Mouse (Mus musculus) forebrain, embryonic 13.5 days (tissue): ENCODE measurements at regions not wholly inside any gene's neighbourhood (a gene's known extent, or its start where the extent isn't known, plus 50 kb on each side); places are given as distances from the start of the nearest gene placed in this dataset.

Experiments
- ATAC-seq: fragments of 200-750 bp; cut with Nextera tagmentation; 2 replicates; pipeline ENCODE4 v1.8.0; 2017
- H3K27ac ChIP-seq: fragments of 300-500 bp; sonication (generic); 2 replicates; pipeline ENCODE4 v1.5.1; 2015; ENCODE audit warnings: inconsistent platforms, mild to moderate bottlenecking, moderate library complexity
- H3K27me3 ChIP-seq: fragments of 300-500 bp; sonication (generic); 2 replicates; pipeline ENCODE4 v1.6.1; 2015; ENCODE audit warnings: mild to moderate bottlenecking, inconsistent platforms
- H3K36me3 ChIP-seq: fragments of 300-500 bp; sonication (generic); 2 replicates; pipeline ENCODE4 v1.6.1; 2015; ENCODE audit warnings: mild to moderate bottlenecking, inconsistent platforms; ENCODE audit not compliant: poor library complexity, severe bottlenecking
- H3K4me1 ChIP-seq: fragments of 300-500 bp; sonication (generic); 2 replicates; pipeline ENCODE4 v1.6.1; 2015; ENCODE audit warnings: inconsistent platforms
- H3K4me2 ChIP-seq: fragments of 300-500 bp; sonication (generic); 2 replicates; pipeline ENCODE4 v1.6.1; 2015; ENCODE audit warnings: inconsistent platforms, mild to moderate bottlenecking, moderate library complexity
- H3K4me3 ChIP-seq: fragments of 300-500 bp; sonication (generic); 2 replicates; pipeline ENCODE4 v1.5.1; 2015; ENCODE audit warnings: mild to moderate bottlenecking, inconsistent platforms
- H3K9ac ChIP-seq: fragments of 300-500 bp; sonication (generic); 2 replicates; pipeline ENCODE4 v1.6.1; 2015; ENCODE audit warnings: mild to moderate bottlenecking, inconsistent platforms
- H3K9me3 ChIP-seq: fragments of 300-500 bp; sonication (generic); replicated peaks from 2 replicates; pipeline ENCODE4 v1.6.1; 2016; ENCODE audit warnings: inconsistent platforms
- WGBS: fragments of 180-500 bp; shearing (Covaris S2); methylation state at CpG from one replicate; pipeline ENCODE4 v1.1.7; 2015; 5-methylcytosine and 5-hydroxymethylcytosine counted together

DNA sequence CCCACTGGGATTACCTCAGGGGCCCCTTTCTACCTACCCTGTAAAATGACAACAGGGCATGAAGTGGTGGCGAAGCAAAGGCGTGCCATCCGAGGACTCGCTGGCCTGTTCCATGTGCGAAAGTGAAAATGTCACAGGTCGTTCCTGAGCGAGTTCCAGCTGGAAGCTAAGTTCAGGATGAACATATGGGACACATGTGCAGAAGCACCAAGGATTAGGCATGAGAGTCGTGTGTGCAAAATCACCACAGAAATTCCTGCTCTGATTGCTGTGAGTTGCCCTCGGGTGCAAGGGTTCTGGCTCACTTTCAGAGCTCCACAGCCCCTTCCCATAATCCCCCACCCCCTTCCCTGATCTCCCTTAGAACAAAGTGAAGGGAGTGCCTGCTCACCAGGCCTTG is 147.6 kb upstream of the Nfe2l3 start:
- H3K9ac ChIP-seq: no peak overlapping the region
- no peak for ATAC-seq
- H3K27me3 ChIP-seq: no peaks in the 10 kb centered on the region

GRCm38 (mm10) chr6:51286836-51287235 is 145.6 kb upstream of the Nfe2l3 start:
- Histone ChIP-seq H3K4me3 (no peak overlapping the region), H3K9me3 (no peaks in the 10 kb centered on the region), H3K27ac (no peak overlapping the region), H3K4me1 (no peaks in the 10 kb centered on the region), H3K27me3 (no peaks in the 10 kb centered on the region), H3K9ac (no peak overlapping the region), H3K36me3 (no peaks in the 10 kb centered on the region), H3K4me2 (no peak overlapping the region)
- ATAC-seq: no peak
- 72% methylated on average over 2 of the region's 2 CpGs for WGBS

More for the DNA sequence above, 147.6 kb upstream of the Nfe2l3 start:
- H3K4me1 ChIP-seq: no peaks in the 10 kb centered on the region
- H3K36me3 ChIP-seq: no peaks in the 10 kb centered on the region
- no peaks in the 10 kb centered on the region for H3K9me3 ChIP-seq
- no peak overlapping the region for H3K27ac ChIP-seq
- no peak overlapping the region for H3K4me3 ChIP-seq
- H3K4me2 ChIP-seq: no peak overlapping the region
- 83% methylated on average over 9 of the region's 9 CpGs for WGBS

- 73% methylated on average over 2 of the region's 2 CpGs for WGBS
- Histone ChIP-seq H3K36me3 (no peaks in the 10 kb centered on the region), H3K27me3 (no peaks in the 10 kb centered on the region), H3K9me3 (no peaks in the 10 kb centered on the region), H3K9ac (no peak overlapping the region), H3K4me1 (no peaks in the 10 kb centered on the region), H3K27ac (no peak overlapping the region), H3K4me3 (no peak overlapping the region), H3K4me2 (no peak overlapping the region)
- ATAC-seq: no peak
Measured at GRCm38 (mm10) chr6:51287383-51287782, 145.1 kb upstream of the Nfe2l3 start.

- no peak for ATAC-seq
- Histone ChIP-seq H3K4me2 (no peak overlapping the region), H3K4me1 (no peaks in the 10 kb centered on the region), H3K9me3 (no peaks in the 10 kb centered on the region), H3K27ac (no peak overlapping the region), H3K4me3 (no peak overlapping the region), H3K9ac (no peak overlapping the region), H3K27me3 (no peaks in the 10 kb centered on the region), H3K36me3 (no peaks in the 10 kb centered on the region)
- 72% methylated on average over 6 of the region's 6 CpGs for WGBS
Measured at GRCm38 (mm10) chr6:51287807-51288206, 144.7 kb upstream of the Nfe2l3 start.

DNA sequence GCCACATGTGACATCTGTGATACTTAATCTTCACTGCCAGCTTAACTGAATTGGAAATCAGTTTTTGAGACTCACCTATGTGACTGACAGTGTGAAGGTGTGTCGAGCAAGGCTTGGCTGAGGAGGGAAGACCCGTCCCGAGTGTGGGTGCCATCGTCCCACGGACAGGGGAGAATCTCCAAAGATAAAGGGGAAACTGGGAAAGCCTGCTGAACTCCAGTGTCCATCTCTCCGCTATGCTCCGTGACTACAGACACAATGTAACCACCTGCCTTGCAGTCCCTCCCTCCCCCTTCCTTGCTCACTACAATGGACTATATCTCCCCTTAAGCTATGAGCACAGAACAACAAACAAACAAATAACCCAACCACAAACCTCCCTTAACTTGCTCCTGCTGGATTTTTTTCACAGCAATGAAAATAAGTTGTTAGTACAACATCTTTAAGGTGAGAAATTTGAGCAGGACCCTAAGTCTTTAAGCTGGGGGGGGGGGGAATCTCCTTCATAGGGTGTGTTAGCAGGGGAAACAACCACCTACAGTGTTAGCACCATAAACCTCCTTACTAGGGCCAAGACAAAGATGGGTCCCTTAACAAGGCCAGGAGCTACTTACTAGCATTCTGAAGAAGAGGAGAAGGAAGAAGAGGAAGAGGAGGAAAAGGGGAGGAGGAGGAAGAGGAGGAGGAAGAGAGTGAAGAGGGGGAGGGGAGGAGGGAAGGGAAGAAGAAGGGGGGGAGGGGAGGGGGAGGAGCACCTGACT is 144.0 kb upstream of the Nfe2l3 start:
- Histone ChIP-seq H3K27me3 (no peaks in the 10 kb centered on the region), H3K4me1 (no peaks in the 10 kb centered on the region), H3K27ac (no peak overlapping the region), H3K4me2 (no peak overlapping the region), H3K36me3 (no peaks in the 10 kb centered on the region), H3K4me3 (no peak overlapping the region), H3K9me3 (no peaks in the 10 kb centered on the region), H3K9ac (no peak overlapping the region)
- no peak for ATAC-seq
- 88% methylated on average over 7 of the region's 7 CpGs for WGBS

GRCm38 (mm10) chr6:51289067-51289725 is 143.3 kb upstream of the Nfe2l3 start:
- Histone ChIP-seq H3K27me3 (no peaks in the 10 kb centered on the region), H3K27ac (no peak overlapping the region), H3K4me1 (no peaks in the 10 kb centered on the region), H3K9ac (no peak overlapping the region), H3K9me3 (no peaks in the 10 kb centered on the region), H3K4me3 (no peak overlapping the region), H3K36me3 (no peaks in the 10 kb centered on the region), H3K4me2 (no peak overlapping the region)
- 71% methylated on average over 6 of the region's 6 CpGs for WGBS
- no peak for ATAC-seq

GRCm38 (mm10) chr6:51300694-51301417 is 131.6 kb upstream of the Nfe2l3 start:
- 79% methylated on average over 11 of the region's 11 CpGs for whole genome bisulfite sequencing

DNA sequence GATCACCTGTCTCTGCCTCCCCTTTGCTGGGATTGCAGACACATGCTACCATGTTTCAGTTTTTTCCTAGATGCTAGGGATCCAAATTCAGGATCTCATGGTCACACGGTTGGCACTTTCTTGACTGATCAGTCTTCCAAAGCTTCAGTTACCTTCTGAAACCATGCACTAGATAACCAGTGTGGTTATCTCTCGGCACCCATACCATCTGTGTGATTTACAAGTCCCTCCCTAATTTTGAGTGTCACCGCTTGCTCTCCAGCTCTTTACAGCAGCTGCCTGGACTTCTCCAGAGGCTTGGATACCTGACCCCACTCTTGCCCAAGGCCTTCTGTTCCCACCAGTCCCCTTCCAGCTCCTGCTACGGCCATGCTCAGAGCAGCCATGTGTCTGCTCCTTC is 130.6 kb upstream of the Nfe2l3 start:
- peaks cover 8% of the 10 kb centered on the region for H3K9me3 ChIP-seq
- H3K9ac ChIP-seq: no peak overlapping the region
- 86% methylated on average over 4 of the region's 4 CpGs for WGBS
- no peak overlapping the region for H3K4me2 ChIP-seq
- no peaks in the 10 kb centered on the region for H3K4me1 ChIP-seq
- H3K36me3 ChIP-seq: no peaks in the 10 kb centered on the region
- no peaks in the 10 kb centered on the region for H3K27me3 ChIP-seq
- ATAC-seq: no peak
- no peak overlapping the region for H3K4me3 ChIP-seq
- H3K27ac ChIP-seq: no peak overlapping the region

More at GRCm38 (mm10) chr6:51300694-51301417, 131.6 kb upstream of the Nfe2l3 start:
- Histone ChIP-seq H3K9ac (no peak overlapping the region), H3K4me3 (no peak overlapping the region), H3K4me2 (no peak overlapping the region), H3K27me3 (no peaks in the 10 kb centered on the region), H3K4me1 (no peaks in the 10 kb centered on the region), H3K36me3 (no peaks in the 10 kb centered on the region), H3K27ac (no peak overlapping the region), H3K9me3 (peaks cover 8% of the 10 kb centered on the region)
- no peak for ATAC-seq

DNA sequence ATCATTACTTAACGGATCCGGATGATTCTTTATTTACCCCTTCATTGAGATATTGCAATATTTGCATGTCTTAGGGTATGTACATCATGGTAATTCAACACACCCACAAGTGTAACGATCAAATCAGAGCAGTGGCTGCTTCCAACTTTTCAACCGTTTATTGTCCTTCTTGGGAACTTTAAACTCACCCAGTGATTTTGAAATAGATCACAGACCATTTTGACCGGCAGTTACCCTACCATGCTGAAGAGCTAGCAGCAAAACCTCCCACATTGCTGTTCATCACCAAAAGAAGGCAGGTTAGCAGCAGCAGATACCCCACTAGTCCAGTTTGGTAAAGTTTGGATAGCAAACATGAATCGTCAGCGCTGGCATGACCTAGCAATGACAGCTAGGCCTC is 130.2 kb upstream of the Nfe2l3 start:
- no peaks in the 10 kb centered on the region for H3K27me3 ChIP-seq
- H3K4me3 ChIP-seq: no peak overlapping the region
- no peak overlapping the region for H3K4me2 ChIP-seq
- no peak for ATAC-seq
- H3K9ac ChIP-seq: no peak overlapping the region
- no peak overlapping the region for H3K27ac ChIP-seq
- H3K9me3 ChIP-seq: peaks cover 8% of the 10 kb centered on the region
- H3K4me1 ChIP-seq: no peaks in the 10 kb centered on the region
- H3K36me3 ChIP-seq: no peaks in the 10 kb centered on the region
- WGBS: 94% methylated on average over 7 of the region's 7 CpGs

GRCm38 (mm10) chr6:51318341-51318740 is 114.1 kb upstream of the Nfe2l3 start:
- WGBS: 68% methylated on average over 2 of the region's 2 CpGs

DNA sequence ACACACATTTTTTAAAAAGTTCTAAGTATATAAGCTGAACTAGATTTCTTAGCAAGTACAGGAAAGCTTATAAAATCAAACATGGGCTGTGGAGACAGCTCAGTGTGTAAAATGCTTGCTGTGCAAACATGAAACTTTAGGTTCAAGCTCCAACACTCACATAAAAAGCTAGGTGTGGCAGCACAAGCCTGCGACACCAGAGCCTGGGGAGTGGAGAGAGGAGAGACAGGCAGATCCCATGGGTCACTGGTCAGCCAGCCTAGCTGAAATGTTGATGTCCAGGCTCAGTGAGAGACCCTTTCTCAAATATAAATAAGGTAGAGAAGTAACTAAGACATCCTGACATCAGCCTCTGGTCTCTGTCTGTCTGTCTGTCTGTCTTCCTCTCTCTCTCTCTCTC is 112.5 kb upstream of the Nfe2l3 start:
- WGBS: 89% methylated on average over 1 of the region's 1 CpGs
- ATAC-seq: no peak
- H3K4me3 ChIP-seq: no peak overlapping the region
- no peak overlapping the region for H3K4me2 ChIP-seq
- no peaks in the 10 kb centered on the region for H3K4me1 ChIP-seq
- no peak overlapping the region for H3K9ac ChIP-seq
- H3K27me3 ChIP-seq: no peaks in the 10 kb centered on the region
- no peak overlapping the region for H3K27ac ChIP-seq
- no peaks in the 10 kb centered on the region for H3K9me3 ChIP-seq
- H3K36me3 ChIP-seq: no peaks in the 10 kb centered on the region

More at GRCm38 (mm10) chr6:51318341-51318740, 114.1 kb upstream of the Nfe2l3 start:
- Histone ChIP-seq H3K27ac (no peak overlapping the region), H3K4me1 (no peaks in the 10 kb centered on the region), H3K9me3 (no peaks in the 10 kb centered on the region), H3K4me3 (no peak overlapping the region), H3K9ac (no peak overlapping the region), H3K4me2 (no peak overlapping the region), H3K36me3 (no peaks in the 10 kb centered on the region), H3K27me3 (no peaks in the 10 kb centered on the region)
- ATAC-seq: no peak

DNA sequence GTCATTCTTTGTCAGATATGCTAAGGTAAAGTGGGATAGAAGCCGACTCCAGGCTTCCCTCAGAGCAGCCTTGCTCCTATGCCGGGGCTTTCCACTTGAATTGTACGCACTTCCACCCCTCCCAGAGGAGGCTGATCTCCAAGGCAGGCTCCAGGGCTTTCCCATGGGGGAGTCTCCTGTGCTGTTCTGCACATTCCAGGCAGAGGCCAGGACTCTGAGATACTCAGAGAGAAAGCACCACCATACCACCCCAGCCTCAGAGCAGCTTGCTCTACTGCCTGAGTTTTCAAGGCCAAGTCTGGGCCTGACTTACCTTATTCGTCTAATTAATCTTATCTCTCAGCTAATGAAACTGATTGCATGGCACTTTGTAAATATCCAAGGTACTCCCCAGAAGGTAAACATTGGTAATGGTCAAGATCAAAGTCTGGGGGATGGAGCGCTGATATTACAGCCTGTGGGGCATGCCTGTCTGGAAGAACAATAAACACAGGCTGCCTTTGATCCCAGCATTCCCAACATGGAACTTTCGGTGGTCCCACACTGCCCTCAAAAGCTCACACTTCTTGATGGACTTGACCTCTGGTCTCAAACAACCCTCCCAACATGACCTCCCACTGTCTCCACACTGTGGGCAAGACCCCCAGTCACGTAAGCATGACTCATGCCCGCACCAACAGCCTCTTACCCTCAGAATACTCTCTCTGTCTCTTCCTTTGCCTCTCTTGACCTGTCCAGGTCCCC is 111.6 kb upstream of the Nfe2l3 start:
- H3K4me3 ChIP-seq: no peak overlapping the region
- no peaks in the 10 kb centered on the region for H3K9me3 ChIP-seq
- no peaks in the 10 kb centered on the region for H3K4me1 ChIP-seq
- no peak overlapping the region for H3K27ac ChIP-seq
- no peaks in the 10 kb centered on the region for H3K27me3 ChIP-seq
- H3K9ac ChIP-seq: no peak overlapping the region
- WGBS: 59% methylated on average over 8 of the region's 8 CpGs
- no peak overlapping the region for H3K4me2 ChIP-seq
- no peaks in the 10 kb centered on the region for H3K36me3 ChIP-seq
- ATAC-seq: no peak
